Mouse (Mus musculus) megakaryocyte, embryonic 14.5 days (primary cell): Measurements from ENCODE around the gene Gpat2.

Experiments used
- FLI1 ChIP-seq: IDR thresholded peaks from 2 replicates; pipeline ENCODE4 v1.6.1; 2012; ENCODE audit warnings: low read length, inconsistent platforms, mixed read lengths
- GATA1 ChIP-seq: IDR thresholded peaks from 3 replicates; pipeline ENCODE4 v1.6.1; 2012; ENCODE audit warnings: mixed read lengths, low read length, inconsistent platforms, borderline replicate concordance

GRCm38 (mm10) chr2:127424977-127425376, at the start of gene Gpat2:
- TF ChIP-seq GATA1: no peak
- no peak for TF ChIP-seq FLI1
